20 mouse cellular contexts compared by ENCODE assay signal in the genomic region with DNA sequence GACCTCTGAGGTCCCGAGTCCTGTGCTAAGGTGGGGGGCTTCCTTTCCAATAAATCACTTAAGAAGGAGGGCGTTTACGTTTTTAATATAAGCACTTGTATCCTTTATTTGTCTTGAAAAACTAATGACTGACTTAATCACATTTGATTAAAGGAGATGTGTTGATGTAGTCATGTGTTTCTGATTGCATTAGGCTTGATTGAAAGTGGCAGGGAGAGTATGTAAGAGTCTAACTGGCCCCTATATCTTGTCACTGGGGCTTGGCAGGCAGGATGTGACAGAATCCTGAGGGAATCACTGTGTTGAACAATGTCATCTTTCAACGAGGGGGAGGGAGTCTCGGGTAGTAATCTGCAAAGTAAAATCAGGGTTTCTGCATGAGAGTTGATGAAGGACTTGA.
"Had no signal": no experiment of that assay in that cellular context is flagged by ENCODE, and none has a peak within 500 bp of the region (broad histone marks: within the 10 kb centered on the region; RNA-seq: fewer than 3 reads in every experiment).

No protein-coding gene starts in this region.

- H3K4me1 ChIP-seq: liver, embryonic 13.5 days; liver, embryonic 15.5 days had no signal

- H3K4me2 ChIP-seq: liver, embryonic 13.5 days; liver, embryonic 15.5 days; lung, embryonic 15.5 days; midbrain, embryonic 11.5 days; midbrain, embryonic 13.5 days; neural tube, embryonic 12.5 days had no signal

- H3K27ac ChIP-seq: liver, embryonic 13.5 days; liver, embryonic 15.5 days; lung, embryonic 15.5 days; macrophage; midbrain, embryonic 13.5 days; neural tube, embryonic 12.5 days had no signal

- ATAC-seq: liver, postnatal 0 days; lung, postnatal 0 days; midbrain, embryonic 13.5 days had no signal

- H3K4me3 ChIP-seq: liver, embryonic 13.5 days; liver, embryonic 15.5 days; lung, embryonic 15.5 days; megakaryocyte, embryonic 14.5 days; midbrain, embryonic 13.5 days; neural tube, embryonic 12.5 days had no signal

- H3K36me3 ChIP-seq: liver, embryonic 13.5 days; liver, embryonic 15.5 days; lung, embryonic 15.5 days; midbrain, embryonic 13.5 days; neural tube, embryonic 12.5 days had no signal

- H3K9me3 ChIP-seq: liver, embryonic 13.5 days; liver, embryonic 15.5 days; lung, embryonic 15.5 days; megakaryocyte, embryonic 14.5 days; midbrain, embryonic 13.5 days; neural tube, embryonic 12.5 days had no signal

- H3K27me3 ChIP-seq: liver, embryonic 13.5 days; liver, embryonic 15.5 days; lung, embryonic 15.5 days had no signal

- DNase-seq: liver, embryonic 13.5 days; liver, postnatal 0 days; lung, adult 2 months; lung, postnatal 14 days; lung, postnatal 36 days; right cerebral cortex, adult 18-20 months; right cerebral cortex, postnatal 25 days; right cerebral cortex, postnatal 4 days; spleen, adult 18-20 months; thymus, adult 2 months; thymus, postnatal 25 days; thymus, postnatal 4 days had no signal

- H3K9ac ChIP-seq: liver, embryonic 13.5 days; liver, embryonic 15.5 days; liver, postnatal 0 days; lung, embryonic 15.5 days; midbrain, embryonic 13.5 days; neural tube, embryonic 12.5 days had no signal
